Mouse (Mus musculus) ovary, adult 10 weeks (tissue): Measurements from ENCODE around the gene Olfr295. TPM values are rescaled to one million over a fixed set of nuclear protein-coding genes. Genes with fewer than 3 reads are reported as not detected.

Experiments used
- polyA plus RNA-seq: library from polyadenylated mRNA; stranded (reverse); fragments of 350-450 nt; fragmentation: Illumina TruSeq; extraction: RNeasy Lipid Tissue Mini Kit (QIAGEN cat#74804); gene quantifications from one replicate; pipeline ENCODE4 v1.2.3, GENCODE M21; 2014

The Olfr295 gene
- not detected for polyA plus RNA-seq

GRCm38 (mm10) chr7:86583562-86583961, at the start of gene Olfr295:
Gene Olfr295 (plus strand): TSS chr7:86583862.

GRCm38 (mm10) chr7:86616543-86616942, 32.9 kb downstream of the Olfr295 start, which contains the start of gene Olfr294:
Gene Olfr294 (minus strand): TSS chr7:86616643.

Other genes starting within 250 kb of the Olfr295 start
- gene Olfr307, start 246.3 kb upstream of the Olfr295 start, polyA plus RNA-seq = not detected
- not detected for gene Olfr305, start 216.9 kb upstream of the Olfr295 start, polyA plus RNA-seq
- gene Olfr304, start 197.2 kb upstream of the Olfr295 start, polyA plus RNA-seq = not detected
- not detected for gene Olfr303, start 186.1 kb upstream of the Olfr295 start, polyA plus RNA-seq
- gene Olfr301, start 180.0 kb upstream of the Olfr295 start, polyA plus RNA-seq = not detected
- not detected for gene Olfr299, start 123.9 kb upstream of the Olfr295 start, polyA plus RNA-seq
- not detected for gene Olfr298, start 91.4 kb upstream of the Olfr295 start, polyA plus RNA-seq
- gene Olfr297, start 63.9 kb upstream of the Olfr295 start, polyA plus RNA-seq = not detected
- not detected for gene Olfr294, start 32.8 kb downstream of the Olfr295 start, polyA plus RNA-seq
- not detected for gene Olfr293, start 65.2 kb downstream of the Olfr295 start, polyA plus RNA-seq
- not detected for gene Olfr292, start 104.5 kb downstream of the Olfr295 start, polyA plus RNA-seq
- 5.0 TPM for gene Folh1, start 192.1 kb downstream of the Olfr295 start, polyA plus RNA-seq
- not detected for gene Vmn2r77, start 211.2 kb downstream of the Olfr295 start, polyA plus RNA-seq